Mouse (Mus musculus): ENCODE results near the gene 1700022I11Rik. TPM values are rescaled to one million over a fixed set of nuclear protein-coding genes. Genes with fewer than 3 reads are reported as not detected.
"Not testable (repeated sequence)": the region's sequence is repeated elsewhere in the genome, so short reads cannot be mapped to it uniquely, and the experiment has no call there.

1700022I11Rik gene
- polyA plus RNA-seq, 3 experiments from 2014 or later: 0.35 to 1.1 TPM; not detected in 1

- ATAC-seq: no peak
Observed at GRCm38 (mm10) chr4:42952563-42952962, 16.8 kb upstream of the 1700022I11Rik start.

DNA sequence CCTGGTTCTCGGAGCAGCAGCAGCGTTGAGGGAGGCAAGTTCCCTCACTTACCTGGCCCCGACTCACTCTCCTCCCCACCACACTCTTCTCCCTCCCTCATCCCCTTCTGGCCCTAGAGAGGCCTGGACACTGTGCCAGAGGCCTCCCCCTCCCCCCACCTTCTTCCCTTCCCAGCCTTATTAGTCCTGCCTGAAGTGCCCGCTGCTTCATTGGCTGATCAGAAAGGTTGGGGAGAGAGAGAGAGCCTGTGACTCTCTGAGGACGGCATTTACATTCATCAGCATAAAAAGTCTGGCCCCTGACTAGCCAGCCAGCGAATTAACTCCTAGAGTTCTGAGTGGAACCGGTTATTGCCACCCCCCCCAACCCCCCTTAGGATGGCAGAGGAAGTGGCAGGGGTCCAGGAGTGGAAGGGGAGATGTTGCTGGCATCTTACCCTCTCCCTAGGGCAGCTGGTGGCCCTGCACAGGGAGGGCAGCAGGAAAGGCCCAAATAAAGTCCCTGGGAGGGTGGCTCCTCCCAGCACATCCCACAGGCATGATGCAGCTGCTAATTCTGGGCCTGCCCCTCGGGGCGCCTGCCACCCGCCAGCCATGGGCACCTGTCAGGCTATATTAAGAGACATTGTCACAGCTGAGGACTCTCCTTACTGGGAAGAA is 15.8 kb upstream of the 1700022I11Rik start:
- ATAC-seq: no peak

- no peak for ATAC-seq
Observed at GRCm38 (mm10) chr4:42954297-42954696, 15.1 kb upstream of the 1700022I11Rik start.

- ATAC-seq: no peak
Observed at GRCm38 (mm10) chr4:42955200-42955599, 14.2 kb upstream of the 1700022I11Rik start.

- ATAC-seq: no peak
Observed at GRCm38 (mm10) chr4:42956581-42956980, 12.8 kb upstream of the 1700022I11Rik start.

- ATAC-seq: no peak
Observed at GRCm38 (mm10) chr4:42957306-42957705, 12.1 kb upstream of the 1700022I11Rik start.

DNA sequence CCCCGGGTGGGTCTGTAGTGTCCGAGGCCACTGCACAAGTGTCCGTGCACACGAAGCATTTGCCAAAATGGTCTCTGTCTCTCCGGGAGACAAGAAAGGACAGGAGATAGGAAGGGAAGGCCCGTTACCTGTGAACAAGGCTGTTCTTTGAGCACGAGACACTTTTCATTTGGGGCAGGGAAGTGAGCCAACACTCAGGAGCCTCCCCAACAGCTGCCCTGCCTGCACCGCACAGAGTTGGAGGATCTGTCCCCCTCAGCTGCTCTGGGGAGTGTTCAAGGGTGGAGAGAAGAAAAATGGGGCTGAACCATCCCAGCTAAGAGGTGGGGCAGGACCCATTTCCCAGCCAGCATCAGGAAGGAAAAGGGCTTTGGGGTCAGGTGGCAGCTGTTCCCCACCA is 11.4 kb upstream of the 1700022I11Rik start:
- no peak for ATAC-seq

- no peak for ATAC-seq
Observed at GRCm38 (mm10) chr4:42958942-42959341, 10.5 kb upstream of the 1700022I11Rik start.

DNA sequence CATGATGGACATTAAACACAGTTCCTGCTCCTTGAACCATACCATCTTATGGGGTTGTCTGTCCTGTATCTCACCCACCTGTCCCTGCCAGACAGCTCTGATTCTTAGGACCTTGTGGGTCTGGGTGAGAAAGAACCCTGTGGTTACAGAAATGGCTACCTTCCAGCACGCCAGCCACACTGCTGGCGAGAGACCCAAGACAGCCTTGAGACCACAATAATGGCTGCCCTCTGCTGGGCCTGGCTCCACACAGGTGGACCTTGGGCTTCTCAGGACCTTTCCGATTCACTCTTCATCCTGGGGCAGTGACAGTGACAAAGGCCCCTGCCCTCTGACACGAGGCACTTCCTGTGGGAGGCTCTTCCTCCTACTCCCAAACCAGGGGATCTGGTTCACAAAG is 10.0 kb upstream of the 1700022I11Rik start:
- no peak for ATAC-seq

GRCm38 (mm10) chr4:42961592-42961991 is 7.8 kb upstream of the 1700022I11Rik start:
- ATAC-seq: peak; percentile 76

- ATAC-seq: no peak
Observed at GRCm38 (mm10) chr4:42963480-42963879, 5.9 kb upstream of the 1700022I11Rik start.

- peak; percentile 87 for ATAC-seq
Observed at GRCm38 (mm10) chr4:42965039-42965719, 4.2 kb upstream of the 1700022I11Rik start.

DNA sequence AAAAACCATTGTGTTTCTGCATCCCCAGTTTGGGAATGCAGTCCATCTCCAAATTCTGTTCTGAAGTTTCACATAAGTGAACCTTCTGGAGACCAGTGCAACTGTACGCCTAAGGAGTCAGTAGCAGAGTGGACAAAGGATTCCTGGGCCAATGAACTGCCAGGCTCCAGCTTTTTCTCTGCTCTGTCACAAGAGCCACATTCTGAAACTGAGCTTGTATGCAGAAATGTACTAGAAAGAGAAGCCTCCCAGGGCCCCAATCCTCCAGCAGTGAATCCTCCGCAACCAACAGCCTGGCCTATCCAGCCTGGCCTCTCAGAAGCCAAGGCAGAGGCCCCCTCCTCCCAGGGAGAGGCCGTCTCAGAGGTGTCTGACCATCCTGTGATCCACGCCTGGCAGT is 3.5 kb downstream of the 1700022I11Rik start:
- no peak for ATAC-seq

DNA sequence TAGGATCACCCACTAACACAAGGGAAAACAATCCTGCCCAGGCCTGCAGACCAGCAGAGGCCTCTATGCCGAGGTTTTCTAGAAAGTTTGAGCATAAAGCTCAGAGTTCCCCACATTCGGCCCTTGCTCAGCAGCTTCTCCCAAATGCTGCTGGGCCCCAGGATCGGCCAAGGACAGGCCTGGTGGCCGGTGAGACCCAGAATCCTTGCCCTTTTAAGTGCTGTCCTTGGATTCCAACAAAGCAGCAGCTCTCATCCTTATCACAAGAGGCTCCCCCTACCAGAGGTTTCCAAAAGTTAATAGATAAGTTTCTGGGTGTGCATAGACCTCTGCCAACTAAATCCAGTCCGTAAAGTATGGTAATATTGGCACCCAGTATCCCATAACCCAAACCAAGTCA is 4.5 kb downstream of the 1700022I11Rik start:
- no peak for ATAC-seq

DNA sequence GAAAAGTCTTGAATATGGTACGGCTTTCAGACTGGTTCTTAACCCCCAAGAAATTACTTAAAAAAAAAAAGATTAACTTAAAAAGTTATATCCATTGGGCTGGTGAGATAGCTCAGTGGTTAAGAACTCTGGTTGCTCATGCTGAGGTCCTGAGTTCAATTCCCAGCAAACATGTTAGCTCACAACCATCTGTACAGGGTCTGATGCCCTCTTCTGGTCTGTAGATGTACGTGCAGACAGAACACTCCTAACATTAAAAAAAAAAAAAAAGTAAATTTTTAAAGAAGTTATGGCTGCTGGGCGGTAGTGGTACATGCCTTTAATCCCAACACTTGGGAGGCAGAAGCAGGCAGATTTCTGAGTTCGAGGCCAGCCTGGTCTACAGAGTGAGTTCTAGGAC is 8.7 kb downstream of the 1700022I11Rik start:
- no peak for ATAC-seq

- ATAC-seq: not testable (repeated sequence)
Observed at GRCm38 (mm10) chr4:42980467-42980866, 11.1 kb downstream of the 1700022I11Rik start.

DNA sequence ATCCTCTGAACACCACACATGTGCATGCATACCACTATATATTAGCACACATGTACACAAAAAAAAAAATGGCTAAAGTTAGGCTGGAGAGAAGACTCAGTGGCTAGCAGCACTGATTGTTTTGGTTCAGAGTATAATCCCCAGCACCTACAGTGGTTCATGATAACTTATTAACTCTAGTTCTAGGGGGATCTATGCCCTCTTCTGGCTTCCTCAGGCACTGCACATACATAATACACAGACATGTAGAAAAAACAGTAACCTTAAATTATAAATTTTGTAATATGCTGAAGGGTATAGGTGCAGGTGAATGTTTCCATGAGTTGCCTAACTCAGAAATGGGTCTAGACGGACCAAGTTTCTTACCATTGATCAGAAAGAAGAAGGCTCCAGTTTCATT is 18.9 kb downstream of the 1700022I11Rik start:
- no peak for ATAC-seq

DNA sequence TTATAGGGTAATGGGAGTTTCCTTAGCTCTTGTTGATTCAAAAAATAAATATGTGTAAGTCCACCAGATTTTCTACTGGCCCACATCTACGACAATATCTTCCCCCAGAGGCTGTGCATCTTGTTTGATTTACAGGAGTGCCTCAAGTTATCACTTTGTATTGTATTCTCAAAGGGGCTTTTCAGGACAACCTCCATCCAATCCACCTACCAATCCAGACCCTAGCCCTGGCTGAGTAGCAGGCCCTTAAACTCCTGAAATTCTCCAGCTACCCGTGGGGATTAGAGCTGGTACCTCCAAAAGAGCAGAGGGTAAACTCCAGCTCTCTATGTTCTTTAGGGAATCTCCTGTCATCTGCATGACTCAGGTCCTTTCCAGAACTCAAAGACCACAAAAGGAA is 28.6 kb downstream of the 1700022I11Rik start:
- no peak for ATAC-seq

DNA sequence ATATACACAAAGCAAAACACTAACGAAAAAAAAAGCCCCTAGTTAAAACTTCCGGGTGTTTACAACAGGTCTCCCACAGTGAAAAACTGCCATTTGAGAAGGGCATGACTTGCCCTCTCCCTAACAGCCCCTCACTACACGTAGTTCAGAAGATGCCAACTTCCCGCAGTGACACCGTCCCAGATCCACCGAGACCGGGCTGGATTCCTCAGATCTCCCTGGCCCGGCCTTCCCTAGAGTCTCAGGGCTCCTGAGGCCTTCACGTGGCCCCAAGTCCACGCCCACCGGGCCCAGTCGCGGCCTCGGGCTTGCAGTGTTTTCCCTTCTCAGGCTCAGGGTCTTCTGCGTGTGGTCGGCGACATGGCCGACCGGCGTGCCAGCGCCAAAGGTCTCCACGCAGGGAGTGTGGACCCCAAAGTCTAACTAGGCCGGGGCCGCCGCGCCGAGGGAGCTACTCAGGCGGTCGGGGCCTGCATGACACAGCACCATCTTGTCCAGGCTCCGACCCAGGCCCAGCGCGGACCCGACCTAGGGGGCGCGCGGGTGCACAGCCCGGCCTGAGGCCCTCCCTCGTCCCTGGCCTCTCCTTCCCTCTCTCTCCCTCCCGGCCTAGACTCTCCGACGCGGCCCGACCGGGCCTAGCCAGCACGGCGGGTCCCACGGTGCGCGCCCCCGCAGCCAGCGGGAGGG is 30.2 kb downstream of the 1700022I11Rik start:
- peak; percentile 8 for ATAC-seq

DNA sequence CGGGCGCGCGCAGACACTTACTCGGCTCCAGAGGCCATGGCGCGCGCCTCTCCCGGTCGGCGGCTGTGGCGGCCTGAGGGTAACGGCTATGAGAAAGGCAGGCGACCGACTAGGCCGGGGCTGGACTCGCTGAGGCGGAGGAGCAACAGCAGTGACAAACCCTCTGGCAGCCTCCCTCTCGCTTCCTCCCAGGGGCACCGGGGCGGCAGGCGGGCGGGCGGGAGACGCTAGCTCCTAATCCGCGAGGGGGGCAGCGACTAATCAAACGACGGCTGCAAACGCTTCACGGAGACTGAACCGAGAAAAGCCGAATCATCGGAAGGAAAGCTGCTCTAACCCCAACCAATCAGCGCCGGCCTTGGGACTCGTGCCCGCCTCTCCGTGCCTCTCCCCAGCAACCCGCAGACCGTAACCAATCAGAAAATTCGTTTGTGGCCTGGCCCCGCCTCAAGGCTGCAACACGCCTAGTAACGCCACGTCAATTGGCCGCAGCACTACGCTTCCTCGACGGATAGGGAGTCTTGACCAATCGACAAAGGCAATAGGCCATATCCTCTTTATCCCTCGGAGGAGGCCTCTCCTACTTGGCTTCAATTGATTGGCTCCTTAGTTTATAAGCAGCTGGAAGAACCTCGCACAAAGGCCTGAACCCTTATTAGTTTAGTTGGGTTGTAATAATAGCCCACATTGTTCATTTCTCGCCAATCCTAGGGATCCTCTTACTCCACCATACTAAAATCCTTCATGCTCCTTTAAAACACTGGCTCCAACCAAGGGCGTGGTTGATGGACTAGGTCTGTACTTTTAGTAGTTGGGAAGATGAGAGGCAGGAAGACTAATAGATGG is 31.0 kb downstream of the 1700022I11Rik start, which contains the start of gene Vcp:
Gene Vcp (minus strand): TSS at position 367 of the 846 bp plus-strand sequence.
- peak; percentile 96 for ATAC-seq

- ATAC-seq: no peak
Observed at GRCm38 (mm10) chr4:43001272-43001671, 31.9 kb downstream of the 1700022I11Rik start.

DNA sequence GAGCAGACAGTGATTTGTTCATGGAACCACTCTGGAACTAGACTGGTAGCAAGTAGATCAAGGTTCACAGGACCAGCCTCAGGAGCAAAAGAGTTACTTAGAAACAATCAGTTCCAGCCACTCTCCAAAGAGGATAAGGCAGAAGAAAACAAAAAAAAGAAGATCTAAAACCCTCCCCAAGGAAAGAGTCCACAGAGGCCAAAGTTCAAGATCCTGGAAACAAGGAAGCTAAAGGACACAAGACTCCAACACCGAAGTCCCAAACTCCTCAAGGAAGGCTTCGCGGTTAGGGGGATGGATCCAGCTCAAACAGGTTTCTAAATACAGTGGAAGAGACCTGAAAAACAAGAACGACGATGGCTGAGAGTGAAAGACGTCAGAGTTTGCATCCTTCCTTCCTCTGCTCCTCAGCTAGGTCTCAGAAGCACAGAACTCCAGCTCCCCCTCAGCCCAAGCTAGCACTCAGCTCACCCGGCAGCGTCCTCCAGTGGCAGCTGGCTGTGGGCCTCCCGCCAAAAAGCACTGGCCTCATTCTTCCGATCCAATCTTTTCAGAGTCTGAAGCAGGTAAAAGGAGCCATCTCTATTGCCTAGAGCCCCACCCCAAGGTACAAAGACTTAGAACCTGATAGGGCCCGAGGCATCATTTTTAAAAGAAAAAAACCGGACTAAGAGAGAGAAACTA is 33.5 kb downstream of the 1700022I11Rik start:
- no peak for ATAC-seq

All from inflammation-experienced regulatory T-cells, adult 6 months (primary cell).